Mouse (Mus musculus) embryonic facial prominence, embryonic 13.5 days (tissue): ENCODE measurements around the gene Kcnn1. TPM values are rescaled to one million over a fixed set of nuclear protein-coding genes. Genes with fewer than 3 reads are reported as not detected.

Experiments used
- ATAC-seq: fragments of 200-750 bp; cut with Nextera tagmentation; 2 replicates; pipeline ENCODE4 v1.8.0; 2017; ENCODE audit warnings: low read depth; ENCODE audit not compliant: insufficient number of reproducible peaks, insufficient read depth, low FRiP score, low TSS enrichment
- H3K27ac ChIP-seq: fragments of 300-500 bp; sonication (generic); 2 replicates; pipeline ENCODE4 v1.5.1; 2015; ENCODE audit warnings: moderate library complexity, mild to moderate bottlenecking, inconsistent platforms
- H3K27me3 ChIP-seq: fragments of 300-500 bp; sonication (generic); 2 replicates; pipeline ENCODE4 v1.6.1; 2015; ENCODE audit warnings: mild to moderate bottlenecking, inconsistent platforms
- H3K36me3 ChIP-seq: fragments of 300-500 bp; sonication (generic); 2 replicates; pipeline ENCODE4 v1.6.1; 2015; ENCODE audit warnings: mild to moderate bottlenecking, inconsistent platforms
- H3K4me1 ChIP-seq: fragments of 300-500 bp; sonication (generic); 2 replicates; pipeline ENCODE4 v1.6.1; 2015; ENCODE audit warnings: inconsistent platforms
- H3K4me2 ChIP-seq: fragments of 300-500 bp; sonication (generic); 2 replicates; pipeline ENCODE4 v1.6.1; 2015; ENCODE audit warnings: moderate library complexity, mild to moderate bottlenecking, inconsistent platforms
- H3K4me3 ChIP-seq: fragments of 300-500 bp; sonication (generic); 2 replicates; pipeline ENCODE4 v1.5.1; 2015; ENCODE audit warnings: mild to moderate bottlenecking, inconsistent platforms
- H3K9ac ChIP-seq: fragments of 300-500 bp; sonication (generic); 2 replicates; pipeline ENCODE4 v1.6.1; 2015; ENCODE audit warnings: mild to moderate bottlenecking, inconsistent platforms
- H3K9me3 ChIP-seq: fragments of 300-500 bp; sonication (generic); 2 replicates; pipeline ENCODE4 v1.6.1; 2016; ENCODE audit warnings: inconsistent platforms
- WGBS: fragments of 180-500 bp; shearing (Covaris S2); methylation state at CpG from one replicate; pipeline ENCODE4 v1.1.7; 2015; ENCODE audit warnings: mixed read lengths; 5-methylcytosine and 5-hydroxymethylcytosine counted together
- microRNA-seq: library from miRNA; unstranded; fragments of <30 nt; microRNA quantifications from one replicate; pipeline ENCODE4, GENCODE M21; 2016
- polyA plus RNA-seq: library from polyadenylated mRNA; unstranded; fragments of >200 nt; fragmentation: Nextera tagmentation; extraction: Ambion mirVana; gene quantifications from 2 replicates; pipeline ENCODE4 v1.2.1, GENCODE M21; 2015

Kcnn1 gene
- polyA plus RNA-seq, 1 experiment from 2014 or later = 5.3 TPM

DNA sequence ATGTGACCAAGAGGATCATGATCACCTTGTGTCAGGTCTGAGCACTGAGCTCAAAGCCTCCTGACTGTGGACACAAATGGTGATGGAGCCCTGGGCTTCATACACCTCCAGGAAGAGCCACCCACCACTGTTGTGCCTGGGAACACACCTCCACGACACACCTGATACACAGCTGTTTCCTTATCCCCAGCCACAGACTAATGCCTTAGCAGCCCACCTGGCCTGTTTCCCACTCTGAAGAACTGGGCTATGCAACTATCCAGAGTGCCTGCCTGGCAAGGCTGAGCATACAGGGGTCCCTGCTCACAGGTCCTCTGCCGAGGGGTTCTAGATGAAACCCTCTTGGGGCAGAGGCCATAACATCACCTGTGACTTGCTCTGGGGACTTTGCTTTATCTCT is 68.8 kb downstream of the Kcnn1 start:
- Histone ChIP-seq H3K9ac (no peak overlapping the region), H3K4me1 (peaks cover 44% of the 10 kb centered on the region), H3K27me3 (peaks cover 17% of the 10 kb centered on the region), H3K4me2 (no peak overlapping the region), H3K9me3 (no peaks in the 10 kb centered on the region), H3K36me3 (peaks cover 8% of the 10 kb centered on the region), H3K27ac (no peak overlapping the region), H3K4me3 (no peak overlapping the region)
- WGBS = 74% methylated on average over 2 of the region's 2 CpGs
- ATAC-seq = no peak

DNA sequence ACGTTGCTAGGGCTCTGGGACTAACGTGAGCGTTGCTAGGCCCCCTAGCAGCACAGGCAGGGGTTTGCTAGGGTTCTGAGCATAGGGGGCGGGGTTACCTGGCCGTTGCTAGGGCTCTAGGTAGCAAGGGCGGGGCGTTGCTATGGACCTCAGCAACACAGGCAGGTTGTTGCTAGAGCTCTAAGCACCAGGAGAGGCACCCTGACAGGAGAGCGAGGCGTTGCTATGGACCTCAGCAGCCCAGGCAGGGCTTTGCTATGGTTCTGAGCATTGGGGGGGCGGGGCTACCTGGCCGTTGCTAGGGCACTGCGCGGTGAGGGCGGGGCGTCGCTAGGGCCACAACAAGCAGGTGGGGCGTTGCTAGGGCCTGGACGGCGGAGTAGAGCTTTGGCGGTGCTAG is 70.4 kb downstream of the Kcnn1 start:
- Histone ChIP-seq H3K4me1 (peaks cover 38% of the 10 kb centered on the region), H3K4me2 (peak overlapping the region; percentile 74), H3K27ac (peak overlapping the region; percentile 86), H3K4me3 (peak overlapping the region; percentile 76), H3K9me3 (no peaks in the 10 kb centered on the region), H3K36me3 (peaks cover 23% of the 10 kb centered on the region), H3K9ac (peak overlapping the region; percentile 92), H3K27me3 (peaks cover 2% of the 10 kb centered on the region)
- peak; percentile 56 for ATAC-seq
- WGBS = 0% methylated on average over 20 of the region's 20 CpGs

Small RNA genes lying within 50 kb of the gene (microRNA-seq; reads per million reads assigned to microRNA genes)
- not detected for gene Mir7067
- gene Mir7240 = not detected

Other genes starting within 250 kb of the Kcnn1 start
- gene Lrrc25, start 247.1 kb downstream of the Kcnn1 start, polyA plus RNA-seq = 1.9 TPM in 2 replicates
- 0.14 and 0.22 TPM in 2 replicates for gene Gdf15, start 230.8 kb downstream of the Kcnn1 start, polyA plus RNA-seq
- gene Pgpep1, start 202.9 kb downstream of the Kcnn1 start, polyA plus RNA-seq = 50.5 and 63.1 TPM in 2 replicates
- gene Lsm4, start 190.0 kb downstream of the Kcnn1 start, polyA plus RNA-seq = 248 and 270 TPM in 2 replicates
- gene Jund, start 164.3 kb downstream of the Kcnn1 start, polyA plus RNA-seq = 54.7 and 68.5 TPM in 2 replicates
- 0.07 TPM in 1 of 2 replicates, not detected in the other for gene Iqcn, start 159.8 kb downstream of the Kcnn1 start, polyA plus RNA-seq
- gene Gm3336, start 144.7 kb downstream of the Kcnn1 start, polyA plus RNA-seq = not detected in 2 replicates
- gene Pde4c, start 139.5 kb downstream of the Kcnn1 start, polyA plus RNA-seq = 0.13 and 0.14 TPM in 2 replicates
- gene Rab3a, start 108.6 kb downstream of the Kcnn1 start, polyA plus RNA-seq = 23.8 TPM in 2 replicates
- gene Mpv17l2, start 102.3 kb downstream of the Kcnn1 start, polyA plus RNA-seq = 29.3 and 36.7 TPM in 2 replicates
- 76.8 and 85.4 TPM in 2 replicates for gene Pik3r2, start 86.5 kb downstream of the Kcnn1 start, polyA plus RNA-seq
- gene Mast3, start 58.2 kb downstream of the Kcnn1 start, polyA plus RNA-seq = 12.5 and 13.8 TPM in 2 replicates
- 0.07 and 0.54 TPM in 2 replicates for gene Il12rb1, start 54.8 kb downstream of the Kcnn1 start, polyA plus RNA-seq
- gene Arrdc2, start 23.5 kb downstream of the Kcnn1 start, polyA plus RNA-seq = 5.9 and 7.7 TPM in 2 replicates
- 108 and 124 TPM in 2 replicates for gene Ccdc124, start 10.7 kb upstream of the Kcnn1 start, polyA plus RNA-seq
- gene Slc5a5, start 29.5 kb upstream of the Kcnn1 start, polyA plus RNA-seq = 0.18 and 0.32 TPM in 2 replicates
- 4,412 and 4,959 TPM in 2 replicates for gene Rpl18a, start 34.2 kb upstream of the Kcnn1 start, polyA plus RNA-seq
- gene Map1s, start 42.7 kb upstream of the Kcnn1 start, polyA plus RNA-seq = 49.8 and 52.6 TPM in 2 replicates